Mouse (Mus musculus): ENCODE results near the gene Mrpl4.
"Not testable (repeated sequence)": the region's sequence is repeated elsewhere in the genome, so short reads cannot be mapped to it uniquely, and the experiment has no call there.

Mrpl4 gene

GRCm38 (mm10) chr9:21035586-21035985 lies 33.0 kb downstream of the Mrpl4 start:
- intact Hi-C loops (cut with DNase I): no loop called here

DNA sequence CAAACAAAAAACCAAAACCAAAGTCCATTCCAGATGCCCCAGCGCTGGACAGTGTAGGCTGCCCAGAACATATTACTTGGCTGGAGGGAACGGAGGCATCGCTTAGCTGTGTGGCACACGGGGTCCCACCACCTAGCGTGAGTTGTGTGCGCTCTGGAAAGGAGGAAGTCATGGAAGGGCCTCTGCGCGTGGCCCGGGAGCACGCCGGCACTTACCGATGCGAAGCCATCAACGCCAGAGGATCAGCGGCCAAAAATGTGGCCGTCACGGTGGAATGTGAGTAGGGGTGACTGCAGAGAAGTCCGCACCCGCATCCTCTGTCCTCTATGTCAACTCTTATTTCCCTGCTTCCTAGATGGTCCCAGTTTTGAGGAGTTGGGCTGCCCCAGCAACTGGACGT lies 33.6 kb downstream of the Mrpl4 start:
- intact Hi-C loops (cut with DNase I): no loop called here

GRCm38 (mm10) chr9:21036666-21037065 lies 34.1 kb downstream of the Mrpl4 start:
- intact Hi-C loops (cut with DNase I): no loop called here

DNA sequence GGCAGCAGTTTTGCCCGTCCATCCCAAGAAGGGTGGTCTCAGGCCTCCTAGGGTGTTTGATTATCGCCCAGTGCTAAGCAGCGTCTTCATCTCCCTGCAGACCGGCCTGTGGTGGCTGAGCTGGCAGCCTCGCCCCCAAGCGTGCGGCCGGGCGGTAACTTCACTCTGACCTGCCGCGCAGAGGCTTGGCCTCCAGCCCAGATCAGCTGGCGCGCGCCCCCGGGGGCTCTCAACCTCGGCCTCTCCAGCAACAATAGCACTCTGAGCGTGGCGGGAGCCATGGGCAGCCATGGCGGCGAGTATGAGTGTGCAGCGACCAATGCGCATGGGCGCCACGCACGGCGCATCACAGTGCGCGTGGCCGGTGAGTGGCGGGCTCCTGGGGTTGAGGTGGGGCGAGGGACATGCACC lies 34.9 kb downstream of the Mrpl4 start:
- intact Hi-C loops (cut with DNase I): no loop called here

- intact Hi-C loops (cut with DNase I): no loop called here
Observed at GRCm38 (mm10) chr9:21039779-21040178, 37.2 kb downstream of the Mrpl4 start.

GRCm38 (mm10) chr9:21041308-21041707 lies 38.8 kb downstream of the Mrpl4 start:
- intact Hi-C loops (cut with DNase I): no loop called here

DNA sequence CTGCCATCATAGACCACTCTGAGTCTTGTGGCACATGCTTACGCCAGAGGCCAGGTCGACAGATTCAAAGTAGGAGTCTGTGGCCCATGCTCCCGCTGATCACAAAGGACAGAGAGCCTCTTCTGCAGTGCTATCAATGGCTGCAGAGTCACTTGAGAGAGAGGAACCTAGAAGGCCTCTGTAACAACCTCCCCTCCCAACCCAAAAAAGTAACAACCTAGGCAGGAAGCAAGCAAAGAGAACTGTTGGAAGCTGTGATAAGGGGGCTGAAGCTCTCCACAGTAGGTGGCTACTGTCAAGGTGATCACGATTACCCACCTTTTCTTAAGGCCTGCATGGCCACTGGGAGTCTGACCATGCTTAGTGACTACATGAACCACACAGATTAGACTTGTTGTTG lies 41.0 kb downstream of the Mrpl4 start:
- intact Hi-C loops (cut with DNase I): no loop called here

GRCm38 (mm10) chr9:21044785-21045184 lies 42.2 kb downstream of the Mrpl4 start:
- intact Hi-C loops (cut with DNase I): not testable (repeated sequence)

DNA sequence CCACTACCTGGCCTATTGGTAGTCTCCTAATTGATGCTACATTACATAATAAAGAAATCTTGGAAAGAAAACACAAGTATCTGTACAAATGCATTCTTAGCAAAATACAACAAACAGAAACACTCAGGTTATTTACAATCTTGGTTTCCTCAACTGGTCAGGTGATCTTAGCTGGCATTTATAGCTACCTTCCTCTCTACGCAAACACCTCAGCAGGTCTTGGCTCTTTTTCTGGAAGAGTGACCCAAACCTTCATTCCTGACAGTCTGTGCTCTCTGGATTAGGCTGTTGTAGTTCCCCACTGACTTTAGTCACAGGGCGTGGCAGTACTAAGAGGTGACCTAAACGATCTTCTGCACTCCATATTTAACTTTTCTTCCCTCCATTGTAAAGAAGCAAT lies 42.7 kb downstream of the Mrpl4 start:
- intact Hi-C loops (cut with DNase I): no loop called here

- intact Hi-C loops (cut with DNase I): no loop called here
Observed at GRCm38 (mm10) chr9:21051578-21051977, 49.0 kb downstream of the Mrpl4 start.

Small RNA genes lying within 50 kb of the gene (microRNA-seq; reads per million reads assigned to microRNA genes)
- 0 reads per million in 2 experiments for gene Mir1900

Measured in adrenal gland (tissue).